Mouse (Mus musculus) midbrain, embryonic 11.5 days (tissue): Measurements from ENCODE around the gene Dgkg. TPM values are rescaled to one million over a fixed set of nuclear protein-coding genes. Genes with fewer than 3 reads are reported as not detected.
A peak's percentile ranks its signal among the peaks of the same experiment; 100 is the strongest.

Experiments
- ATAC-seq: fragments of 200-750 bp; cut with Nextera tagmentation; 2 replicates; pipeline ENCODE4 v1.8.0; 2017; ENCODE audit warnings: moderate TSS enrichment, moderate library complexity; ENCODE audit not compliant: low FRiP score
- DNase-seq: peaks from one replicate; pipeline ENCODE4 v3.0.0; 2015; ENCODE audit warnings: low spot score; ENCODE audit errors: missing footprints
- H3K27ac ChIP-seq: fragments of 300-500 bp; sonication (generic); 2 replicates; pipeline ENCODE4 v1.5.1; 2014; ENCODE audit warnings: low read depth, low read length
- H3K27me3 ChIP-seq: fragments of 300-500 bp; sonication (generic); 2 replicates; pipeline ENCODE4 v1.6.1; 2014; ENCODE audit warnings: mild to moderate bottlenecking, low read length, moderate library complexity, mixed read lengths; ENCODE audit not compliant: control insufficient read depth, insufficient read depth
- H3K36me3 ChIP-seq: fragments of 300-500 bp; sonication (generic); 2 replicates; pipeline ENCODE4 v1.6.1; 2014; ENCODE audit warnings: mild to moderate bottlenecking, low read length, moderate library complexity, mixed read lengths; ENCODE audit not compliant: control insufficient read depth, insufficient read depth
- H3K4me1 ChIP-seq: fragments of 300-500 bp; sonication (generic); 2 replicates; pipeline ENCODE4 v1.6.1; 2014; ENCODE audit warnings: low read length; ENCODE audit not compliant: control insufficient read depth, insufficient read depth
- H3K4me2 ChIP-seq: fragments of 300-500 bp; sonication (generic); 2 replicates; pipeline ENCODE4 v1.6.1; 2014; ENCODE audit warnings: mild to moderate bottlenecking, moderate library complexity
- H3K4me3 ChIP-seq: fragments of 300-500 bp; sonication (generic); 2 replicates; pipeline ENCODE4 v1.5.1; 2014; ENCODE audit warnings: low read depth, low read length
- H3K9ac ChIP-seq: fragments of 300-500 bp; sonication (generic); 2 replicates; pipeline ENCODE4 v1.6.1; 2014; ENCODE audit warnings: low read length
- H3K9me3 ChIP-seq: fragments of 300-500 bp; sonication (generic); 2 replicates; pipeline ENCODE4 v1.6.1; 2016; ENCODE audit warnings: low read length; ENCODE audit not compliant: control insufficient read depth
- WGBS: fragments of 180-500 bp; shearing (Covaris S2); extraction: QIAGEN DNeasy Blood & Tissue Kit; methylation state at CpG from one replicate; pipeline ENCODE4 v1.1.7; 2014; 5-methylcytosine and 5-hydroxymethylcytosine counted together
- polyA plus RNA-seq: library from polyadenylated mRNA; unstranded; fragments of >200 nt; fragmentation: Nextera tagmentation; extraction: Ambion mirVana; gene quantifications from 2 replicates; pipeline ENCODE4 v1.2.1, GENCODE M21; 2014

Dgkg gene
- polyA plus RNA-seq, 1 experiment from 2014 or later = 0.15 TPM

DNA sequence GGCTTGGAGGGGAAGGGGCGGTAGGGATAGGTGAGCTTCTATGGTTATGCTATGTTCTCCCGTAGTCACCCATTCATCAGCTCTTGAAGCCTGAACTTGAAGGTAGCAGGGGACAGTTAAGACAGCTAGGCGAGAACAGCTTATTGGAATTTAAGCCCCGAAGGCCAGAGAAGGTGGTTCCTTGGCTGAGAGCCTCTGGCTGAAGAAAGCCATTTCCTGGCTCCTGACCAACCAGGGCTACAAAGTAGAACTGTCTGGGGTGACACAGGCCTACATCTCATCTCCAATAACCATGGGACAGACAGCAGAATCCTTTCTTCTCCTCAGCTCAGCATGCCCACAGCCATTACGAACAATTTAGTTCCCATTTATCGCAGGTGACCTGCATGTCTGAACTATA, 125.2 kb downstream of the Dgkg start:
- no peak overlapping the region for H3K4me3 ChIP-seq
- no peaks in the 10 kb centered on the region for H3K9me3 ChIP-seq
- DNase-seq = no peak
- WGBS = 89% methylated on average over 6 of the region's 6 CpGs
- no peak overlapping the region for H3K27ac ChIP-seq
- H3K36me3 ChIP-seq = no peaks in the 10 kb centered on the region
- peaks cover 5% of the 10 kb centered on the region; the same call in 1 of the 2 replicates for H3K4me1 ChIP-seq
- no peaks in the 10 kb centered on the region for H3K27me3 ChIP-seq
- no peak overlapping the region for H3K4me2 ChIP-seq
- H3K9ac ChIP-seq = no peak overlapping the region
- no peak for ATAC-seq

DNA sequence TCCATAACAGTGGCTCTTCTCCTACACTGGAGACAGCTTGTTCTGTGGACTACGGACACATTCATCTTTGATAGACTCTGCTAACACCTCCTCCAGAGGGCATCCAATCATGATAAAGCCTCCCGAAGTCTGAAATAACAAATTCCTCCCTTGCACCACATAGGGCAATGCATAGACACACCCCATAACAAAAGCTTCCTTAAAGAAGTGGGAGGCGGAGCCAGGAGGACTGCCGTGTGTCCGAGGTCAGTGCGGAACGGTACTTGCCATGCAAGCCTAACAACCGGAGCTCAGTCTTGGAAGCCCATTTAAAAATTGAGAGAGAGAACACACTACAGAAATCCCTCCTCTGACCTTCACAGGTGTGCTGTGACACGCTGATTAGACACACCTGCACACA, 126.0 kb downstream of the Dgkg start:
- Histone ChIP-seq H3K4me1 (peaks cover 5% of the 10 kb centered on the region; the same call in 1 of the 2 replicates), H3K27ac (no peak overlapping the region), H3K9ac (no peak overlapping the region), H3K4me2 (no peak overlapping the region), H3K27me3 (no peaks in the 10 kb centered on the region), H3K36me3 (no peaks in the 10 kb centered on the region), H3K9me3 (no peaks in the 10 kb centered on the region), H3K4me3 (no peak overlapping the region)
- ATAC-seq = no peak
- 83% methylated on average over 9 of the region's 9 CpGs for WGBS
- DNase-seq = no peak

DNA sequence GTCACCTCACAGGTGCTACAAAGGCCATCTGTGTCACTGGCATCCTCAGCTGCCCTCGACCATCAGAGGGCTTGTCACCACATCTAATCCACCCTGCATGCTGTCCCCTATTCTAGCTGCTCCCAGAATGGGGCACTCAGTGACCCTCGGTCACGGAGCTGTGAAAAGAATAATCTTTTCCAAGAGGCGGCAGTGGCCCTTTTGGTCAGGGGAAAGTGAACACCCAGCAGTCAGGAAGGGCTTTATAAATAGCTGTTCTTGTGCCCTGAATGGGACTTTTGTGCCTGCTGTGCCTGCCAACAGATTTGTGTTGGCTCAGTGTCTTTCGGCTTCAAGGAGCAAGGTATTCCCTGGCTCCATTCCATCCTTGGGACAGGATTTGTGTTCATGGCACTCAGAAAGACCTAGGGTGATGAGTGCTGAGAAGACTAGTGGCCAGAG, 129.5 kb downstream of the Dgkg start:
- 30% methylated on average over 5 of the region's 5 CpGs for WGBS
- Histone ChIP-seq H3K9ac (no peak overlapping the region), H3K36me3 (no peaks in the 10 kb centered on the region), H3K4me3 (no peak overlapping the region), H3K27ac (no peak overlapping the region), H3K27me3 (no peaks in the 10 kb centered on the region), H3K9me3 (no peaks in the 10 kb centered on the region; the same call in 1 of the 2 replicates), H3K4me2 (no peak overlapping the region), H3K4me1 (peaks cover 5% of the 10 kb centered on the region; the same call in 1 of the 2 replicates)
- DNase-seq (no peak), ATAC-seq (no peak)

DNA sequence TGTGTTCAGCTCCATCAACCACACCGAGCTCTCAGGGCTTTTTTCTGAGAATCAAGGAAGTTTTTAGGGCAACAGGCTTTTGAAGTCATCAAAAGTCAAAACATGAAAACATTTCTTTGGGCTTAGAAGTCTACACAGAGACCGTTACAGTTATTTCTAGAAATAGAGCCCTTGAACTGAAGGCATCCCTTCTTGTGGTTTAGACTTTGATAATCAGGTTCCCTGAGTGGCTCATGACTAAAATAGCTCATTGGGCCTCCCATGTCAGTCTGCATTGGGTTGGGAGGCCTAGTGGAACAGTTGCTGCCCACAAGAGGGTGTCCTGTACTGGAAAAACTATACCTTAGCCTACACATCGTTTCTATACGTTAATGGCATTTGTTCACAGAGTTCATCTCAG, 130.6 kb downstream of the Dgkg start:
- no peaks in the 10 kb centered on the region for H3K36me3 ChIP-seq
- no peak overlapping the region for H3K4me3 ChIP-seq
- no peaks in the 10 kb centered on the region for H3K27me3 ChIP-seq
- peak; percentile 23 for DNase-seq
- H3K27ac ChIP-seq = no peak overlapping the region
- no peak for ATAC-seq
- H3K9ac ChIP-seq = no peak overlapping the region
- no peaks in the 10 kb centered on the region; the same call in 1 of the 2 replicates for H3K9me3 ChIP-seq
- no peak overlapping the region for H3K4me2 ChIP-seq
- 91% methylated on average over 4 of the region's 4 CpGs for WGBS
- H3K4me1 ChIP-seq = peaks cover 5% of the 10 kb centered on the region; the same call in 1 of the 2 replicates

DNA sequence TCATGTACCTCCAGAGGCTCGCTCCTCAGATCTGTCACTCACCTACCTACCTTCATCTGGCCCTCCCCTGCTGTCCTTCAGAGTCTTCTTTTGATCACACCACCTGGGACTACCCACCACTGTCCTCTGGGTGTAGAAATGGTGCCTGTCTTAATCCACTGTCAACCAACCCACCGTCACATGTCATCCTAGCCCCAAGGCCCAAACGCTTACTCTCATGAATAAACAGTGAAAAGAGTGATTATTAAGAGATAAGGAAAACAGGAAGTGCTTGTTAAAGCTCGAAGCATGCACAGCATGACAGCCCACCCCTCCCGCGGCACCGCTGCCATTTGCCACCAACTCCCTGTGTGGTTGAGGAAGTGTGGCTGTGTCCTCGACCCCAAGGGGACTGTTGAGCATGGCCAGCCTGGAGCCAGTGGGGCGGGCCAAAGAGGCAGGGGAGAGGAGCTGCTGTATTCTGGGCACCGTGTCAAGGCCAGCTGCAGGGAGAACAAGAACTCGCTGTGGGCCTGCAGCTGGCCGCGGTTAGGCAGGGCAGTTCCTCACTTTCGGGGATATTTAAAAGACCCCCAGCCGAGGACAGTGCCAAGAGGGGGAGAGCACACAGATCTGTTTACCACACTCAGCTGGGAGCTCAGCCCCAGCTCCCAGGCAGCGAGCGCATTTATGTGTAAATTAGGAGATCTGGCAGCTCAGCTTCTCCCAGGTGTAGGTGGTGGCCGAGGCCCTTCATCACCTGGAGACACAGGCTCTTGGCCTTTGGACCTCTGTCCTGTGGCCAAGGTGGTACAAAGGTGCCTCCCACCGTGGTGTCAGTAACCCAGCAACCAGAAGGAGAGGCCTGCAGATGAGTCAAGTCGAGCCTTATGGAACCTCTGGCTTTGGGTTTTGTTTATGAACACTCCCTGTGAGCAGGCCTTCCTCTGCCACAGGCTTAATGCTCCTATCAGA, 139.3 kb downstream of the Dgkg start:
- 0 out of 2 replicates have a peak, but pooled peaks have one; percentile 40 for ATAC-seq
- H3K9me3 ChIP-seq = no peaks in the 10 kb centered on the region
- peaks cover 6% of the 10 kb centered on the region for H3K4me1 ChIP-seq
- no peaks in the 10 kb centered on the region for H3K36me3 ChIP-seq
- H3K27ac ChIP-seq = no peak overlapping the region
- H3K27me3 ChIP-seq = no peaks in the 10 kb centered on the region
- no peak overlapping the region for H3K4me2 ChIP-seq
- no peak overlapping the region for H3K9ac ChIP-seq
- H3K4me3 ChIP-seq = no peak overlapping the region
- WGBS = 13% methylated on average over 20 of the region's 20 CpGs
- peak; percentile 75 for DNase-seq

DNA sequence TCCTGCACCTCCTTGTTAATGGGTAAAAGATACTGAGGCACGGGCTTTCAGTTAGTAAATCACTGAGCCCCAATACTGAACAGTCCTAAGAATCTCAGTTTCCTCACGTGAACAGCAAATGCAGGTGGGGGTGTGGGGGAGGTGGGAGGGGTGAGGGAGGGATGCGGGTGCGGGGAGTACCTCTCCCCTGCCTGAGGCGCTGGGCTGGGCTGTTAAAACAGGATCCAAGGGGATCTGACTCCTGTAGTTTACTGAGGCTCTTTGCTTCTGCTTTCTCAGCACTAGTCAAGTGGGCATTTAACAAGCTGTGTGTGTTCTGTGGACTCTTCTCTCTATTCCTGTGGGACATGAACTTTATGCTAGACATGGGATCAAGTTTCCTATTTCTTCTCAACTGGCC, 141.5 kb downstream of the Dgkg start:
- H3K36me3 ChIP-seq = no peaks in the 10 kb centered on the region
- DNase-seq = no peak
- no peak overlapping the region for H3K4me2 ChIP-seq
- H3K4me3 ChIP-seq = no peak overlapping the region
- H3K4me1 ChIP-seq = peaks cover 6% of the 10 kb centered on the region
- no peak overlapping the region for H3K9ac ChIP-seq
- no peaks in the 10 kb centered on the region for H3K27me3 ChIP-seq
- no peak overlapping the region for H3K27ac ChIP-seq
- no peak for ATAC-seq
- no peaks in the 10 kb centered on the region for H3K9me3 ChIP-seq
- WGBS = 54% methylated on average over 5 of the region's 5 CpGs

DNA sequence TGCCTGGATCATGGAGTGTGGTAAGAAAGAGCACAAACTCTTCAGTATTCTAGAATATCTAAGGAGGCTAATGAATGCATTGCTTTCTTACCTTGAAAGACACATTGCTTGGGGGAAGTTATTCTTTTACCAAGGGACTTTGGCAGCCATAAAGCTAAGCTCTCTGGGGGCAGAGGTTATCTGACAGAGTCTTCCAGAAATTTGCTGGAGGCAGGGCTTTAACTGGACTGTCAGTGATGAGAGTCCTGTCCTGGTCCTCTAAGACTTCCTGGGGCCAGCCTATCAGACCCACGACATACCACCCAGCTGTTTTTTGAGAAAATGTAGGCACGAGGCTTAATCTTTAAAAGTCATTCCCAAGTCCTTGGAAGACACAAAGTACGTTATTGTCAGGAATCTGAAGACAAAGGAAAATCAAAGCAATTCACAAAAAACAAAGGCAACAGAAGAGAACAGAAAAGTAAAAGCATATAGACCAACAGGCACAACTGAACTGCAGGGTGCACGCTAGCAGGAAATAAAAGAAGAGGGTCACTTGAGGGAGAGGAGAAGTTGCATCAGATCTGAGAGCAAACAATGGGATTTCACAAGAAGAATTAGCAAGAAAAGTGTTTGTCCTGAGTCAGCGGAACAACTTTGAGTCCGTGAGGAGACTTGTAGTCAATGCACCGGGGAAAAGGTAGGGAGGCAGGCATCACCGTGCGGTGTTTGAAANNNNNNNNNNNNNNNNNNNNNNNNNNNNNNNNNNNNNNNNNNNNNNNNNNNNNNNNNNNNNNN, 146.0 kb downstream of the Dgkg start:
- DNase-seq (peak; percentile 35), ATAC-seq (no peak)
- WGBS = 59% methylated on average over 9 of the region's 9 CpGs
- Histone ChIP-seq H3K27me3 (no peaks in the 10 kb centered on the region), H3K4me2 (no peak overlapping the region), H3K36me3 (no peaks in the 10 kb centered on the region), H3K9ac (no peak overlapping the region), H3K27ac (no peak overlapping the region), H3K4me3 (no peak overlapping the region), H3K4me1 (no peaks in the 10 kb centered on the region), H3K9me3 (no peaks in the 10 kb centered on the region)

DNA sequence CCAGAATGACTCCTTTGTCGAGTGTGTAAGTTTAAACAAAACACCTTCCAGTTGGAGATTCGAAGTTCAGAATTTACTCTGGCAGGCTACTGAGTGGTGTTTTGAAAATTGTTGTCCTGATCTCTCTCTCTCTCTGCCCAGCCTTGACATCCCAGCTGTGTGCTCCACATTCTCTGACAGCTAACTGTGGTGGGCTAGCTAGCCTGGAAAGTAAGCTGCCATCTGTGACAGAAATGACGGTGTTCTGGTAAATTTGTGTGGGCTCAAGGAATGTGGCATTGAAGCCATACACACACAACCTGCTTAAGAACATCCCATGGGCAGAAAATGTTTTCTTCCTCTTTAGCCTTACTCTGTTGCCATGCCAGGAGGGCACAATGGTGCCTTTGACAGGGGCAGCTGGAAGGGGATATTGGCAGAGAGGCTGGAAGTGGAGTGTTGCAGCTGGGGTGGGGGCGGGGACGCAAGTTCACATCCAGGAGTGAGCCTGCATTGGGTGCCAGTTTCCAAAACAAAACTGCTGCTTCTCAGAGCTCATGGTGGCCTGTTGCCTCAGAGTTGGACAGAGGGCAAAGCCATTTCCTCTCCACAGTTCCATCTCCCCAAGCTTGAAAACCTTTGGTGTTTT, 148.0 kb downstream of the Dgkg start:
- WGBS = 80% methylated on average over 5 of the region's 5 CpGs

More for the DNA sequence above, 148.0 kb downstream of the Dgkg start:
- no peak overlapping the region for H3K9ac ChIP-seq
- H3K9me3 ChIP-seq = no peaks in the 10 kb centered on the region
- H3K4me1 ChIP-seq = no peaks in the 10 kb centered on the region
- H3K36me3 ChIP-seq = no peaks in the 10 kb centered on the region
- H3K27me3 ChIP-seq = no peaks in the 10 kb centered on the region
- H3K4me3 ChIP-seq = no peak overlapping the region
- H3K4me2 ChIP-seq = no peak overlapping the region
- no peak for ATAC-seq
- no peak for DNase-seq
- H3K27ac ChIP-seq = no peak overlapping the region
